Mouse (Mus musculus) bone marrow macrophage, adult 2 months (primary cell): ENCODE measurements around the gene Nfkbie. TPM values are rescaled to one million over a fixed set of nuclear protein-coding genes. Genes with fewer than 3 reads are reported as not detected.

ENCODE experiments used
- H3K27ac ChIP-seq: 2 replicates; pipeline ENCODE4 v1.5.1; 2012; ENCODE audit warnings: low read depth, low read length; ENCODE audit not compliant: insufficient read depth
- H3K4me1 ChIP-seq: 2 replicates; pipeline ENCODE4 v1.6.1; 2012; ENCODE audit warnings: low read length; ENCODE audit not compliant: control insufficient read depth, insufficient read depth
- H3K4me3 ChIP-seq: 2 replicates; pipeline ENCODE4 v1.5.1; 2012; ENCODE audit warnings: mild to moderate bottlenecking, low read length, moderate library complexity; ENCODE audit not compliant: insufficient read depth
- CTCF ChIP-seq: IDR thresholded peaks from 2 replicates; pipeline ENCODE4 v1.5.1; 2012; ENCODE audit warnings: low read depth, mild to moderate bottlenecking, low read length, moderate library complexity
- POLR2A ChIP-seq: IDR thresholded peaks from 2 replicates; pipeline ENCODE4 v1.6.1; 2012; ENCODE audit warnings: mild to moderate bottlenecking, low read depth, low read length, borderline replicate concordance
- polyA plus RNA-seq: library from polyadenylated mRNA; stranded (reverse); fragments of >200 nt; gene quantifications from 2 replicates; pipeline ENCODE4 v1.2.4, GENCODE M21; 2012; ENCODE audit not compliant: missing spikeins, insufficient read depth, insufficient read length

Nfkbie gene
- polyA plus RNA-seq, 1 experiment = 30.8 TPM

DNA sequence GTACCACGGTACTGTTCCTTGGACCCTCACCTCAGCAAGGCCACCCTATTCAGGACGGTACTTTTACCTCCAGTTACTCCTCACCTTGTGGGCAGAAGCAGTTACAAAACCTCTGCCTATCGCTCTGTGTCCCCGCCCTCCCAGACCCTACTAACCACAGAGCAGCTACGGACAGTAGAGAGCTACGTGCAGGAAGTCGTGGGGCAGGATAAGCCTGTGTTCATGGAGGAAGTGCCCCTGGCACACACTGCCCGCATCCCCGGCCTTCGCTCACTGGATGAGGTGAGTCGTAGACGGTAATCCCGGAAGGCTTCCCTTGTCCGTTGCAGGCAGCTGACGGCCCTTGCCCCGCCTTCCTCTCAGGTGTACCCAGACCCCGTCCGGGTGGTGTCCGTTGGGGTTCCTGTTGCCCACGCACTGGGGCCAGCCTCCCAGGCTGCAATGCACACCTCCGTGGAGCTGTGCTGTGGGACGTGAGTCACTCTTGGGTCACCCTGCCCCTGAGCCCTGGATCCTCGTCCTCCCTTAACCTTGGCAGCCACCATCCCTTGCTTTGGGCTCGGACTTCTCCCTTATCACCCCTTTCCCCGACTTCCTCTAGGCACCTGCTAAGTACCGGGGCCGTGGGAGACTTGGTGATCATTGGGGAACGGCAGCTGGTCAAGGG, 37.8 kb upstream of the Nfkbie start:
- TF ChIP-seq CTCF (no peak), POLR2A (no peak)
- no peak overlapping the region for H3K4me3 ChIP-seq
- no peaks in the 10 kb centered on the region for H3K4me1 ChIP-seq
- no peak overlapping the region for H3K27ac ChIP-seq

GRCm38 (mm10) chr17:45518766-45519475, 36.6 kb upstream of the Nfkbie start:
- Histone ChIP-seq H3K4me3 (no peak overlapping the region), H3K27ac (no peak overlapping the region)
- no peak for TF ChIP-seq POLR2A
- no peak for TF ChIP-seq CTCF

GRCm38 (mm10) chr17:45520136-45520535, 35.4 kb upstream of the Nfkbie start:
- TF ChIP-seq POLR2A (no peak), CTCF (no peak)
- H3K27ac ChIP-seq = no peak overlapping the region
- H3K4me3 ChIP-seq = no peak overlapping the region
- no peaks in the 10 kb centered on the region for H3K4me1 ChIP-seq

More at GRCm38 (mm10) chr17:45518766-45519475, 36.6 kb upstream of the Nfkbie start:
- no peaks in the 10 kb centered on the region for H3K4me1 ChIP-seq

DNA sequence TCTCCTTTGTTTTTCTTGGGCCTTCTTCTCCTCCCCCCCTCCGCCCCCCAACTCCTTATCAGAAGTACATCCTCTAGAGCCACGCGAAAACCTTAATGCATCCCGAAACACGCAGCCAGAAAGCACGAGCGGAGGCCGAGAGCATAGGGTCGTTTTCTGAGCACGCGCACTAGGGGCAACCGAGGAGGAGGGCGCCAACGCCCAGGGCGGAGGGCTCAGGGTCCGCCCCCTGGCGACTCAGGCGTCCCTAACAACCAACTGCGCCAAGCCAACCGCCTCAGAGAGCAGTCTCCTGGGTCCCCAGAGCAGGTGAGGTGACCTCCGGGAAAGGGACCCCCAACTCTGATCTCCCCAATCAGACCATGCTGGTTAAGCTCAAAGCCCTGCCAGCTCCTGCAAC, 32.2 kb upstream of the Nfkbie start, which contains the start of gene Tcte1:
Tcte1 (plus strand) TSS at position 172 of the 400 bp plus-strand sequence.
- Histone ChIP-seq H3K4me3 (no peak within 1 kb of the TSS), H3K4me1 (no peaks in the 10 kb centered on the region), H3K27ac (no peak within 1 kb of the TSS)
- TF ChIP-seq CTCF = no peak
- no peak for TF ChIP-seq POLR2A

DNA sequence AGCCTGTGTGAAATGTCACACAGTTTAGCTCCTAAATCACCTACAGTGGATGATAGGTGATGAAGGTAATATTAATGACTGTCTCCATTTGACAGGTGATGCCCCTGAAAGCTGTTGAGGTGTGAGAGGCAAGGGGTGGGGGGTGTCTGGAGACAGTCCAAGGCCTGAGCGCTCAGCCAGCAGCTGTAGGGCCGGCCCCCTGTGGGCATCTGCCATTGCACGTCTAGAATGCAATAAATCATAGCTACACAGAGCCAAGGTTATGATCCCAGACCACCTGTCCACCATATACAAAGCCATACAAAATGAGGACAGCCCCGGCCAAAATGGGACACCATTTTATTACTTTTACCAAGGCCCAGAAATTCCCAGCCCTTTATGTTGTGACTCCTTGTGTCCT, 30.5 kb upstream of the Nfkbie start:
- H3K27ac ChIP-seq = no peak overlapping the region
- TF ChIP-seq CTCF (no peak), POLR2A (no peak)
- H3K4me1 ChIP-seq = no peaks in the 10 kb centered on the region
- H3K4me3 ChIP-seq = no peak overlapping the region

DNA sequence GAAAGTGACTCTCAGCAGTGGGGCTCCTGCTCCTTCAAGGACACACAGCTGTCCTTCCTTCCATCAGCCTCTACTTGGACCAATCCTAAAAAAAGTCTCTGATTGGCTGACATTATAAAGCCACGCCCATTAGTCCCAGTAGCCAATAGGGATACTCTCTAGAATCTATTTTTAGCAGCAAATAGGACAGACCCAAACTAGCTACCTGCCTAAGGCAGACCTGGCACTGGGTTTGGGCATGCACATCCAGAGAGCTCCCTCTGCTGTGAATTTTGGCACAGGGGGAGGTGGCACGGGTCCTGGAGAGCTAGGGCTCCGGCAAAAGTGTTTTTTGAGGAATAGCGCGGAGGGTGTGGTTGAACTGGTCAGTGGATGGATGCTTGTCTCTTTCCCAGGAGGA, 28.9 kb upstream of the Nfkbie start:
- Histone ChIP-seq H3K27ac (no peak overlapping the region), H3K4me3 (no peak overlapping the region), H3K4me1 (no peaks in the 10 kb centered on the region)
- TF ChIP-seq POLR2A = no peak
- no peak for TF ChIP-seq CTCF

GRCm38 (mm10) chr17:45530346-45530782, 25.1 kb upstream of the Nfkbie start:
- TF ChIP-seq CTCF = no peak
- no peak for TF ChIP-seq POLR2A
- Histone ChIP-seq H3K27ac (no peak overlapping the region), H3K4me1 (no peaks in the 10 kb centered on the region), H3K4me3 (no peak overlapping the region)

DNA sequence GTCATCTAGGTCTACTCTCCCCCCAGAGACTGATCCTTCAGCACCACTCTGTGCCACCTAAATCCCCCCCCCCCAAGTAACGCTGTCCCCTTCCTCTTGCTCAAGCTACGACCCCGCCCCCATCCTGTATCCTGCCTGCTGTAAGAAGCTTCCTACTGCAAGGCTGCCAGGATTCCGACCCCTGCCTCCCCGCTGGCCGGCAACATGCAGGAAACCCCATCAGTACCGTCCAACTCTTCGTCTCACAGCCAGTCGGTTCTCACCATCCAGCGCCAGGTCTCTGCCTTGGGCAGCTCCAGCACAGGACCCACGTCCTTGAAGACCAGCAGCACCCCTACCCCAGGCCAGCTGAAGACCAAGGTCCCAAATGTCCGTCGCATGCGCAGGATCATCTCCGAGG, 22.6 kb upstream of the Nfkbie start:
- H3K4me1 ChIP-seq = no peaks in the 10 kb centered on the region
- no peak for TF ChIP-seq CTCF
- TF ChIP-seq POLR2A = no peak
- no peak overlapping the region for H3K4me3 ChIP-seq
- H3K27ac ChIP-seq = no peak overlapping the region

DNA sequence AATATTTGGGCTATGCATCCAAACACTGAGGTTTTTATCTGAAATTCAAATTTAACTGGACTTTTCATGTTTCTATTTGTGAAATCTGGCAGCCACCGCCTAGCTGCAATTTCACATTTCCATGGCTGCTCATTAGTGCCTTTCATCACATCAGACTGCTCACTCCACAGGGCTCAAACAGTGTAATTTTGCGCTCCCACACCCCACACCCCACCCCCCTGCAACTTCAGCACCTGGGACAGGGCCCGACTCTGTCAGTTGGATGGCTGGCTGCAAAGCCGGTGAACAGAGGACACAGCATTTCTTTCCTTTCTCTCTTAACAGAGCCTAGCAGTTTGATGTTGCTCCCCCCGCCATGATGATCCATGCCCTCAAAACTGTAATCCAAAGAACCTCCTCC, 19.2 kb upstream of the Nfkbie start:
- TF ChIP-seq POLR2A (no peak), CTCF (no peak)
- Histone ChIP-seq H3K27ac (no peak overlapping the region), H3K4me1 (no peaks in the 10 kb centered on the region), H3K4me3 (no peak overlapping the region)

GRCm38 (mm10) chr17:45538394-45538793, 17.1 kb upstream of the Nfkbie start:
- TF ChIP-seq POLR2A (no peak), CTCF (no peak)
- H3K4me1 ChIP-seq = no peaks in the 10 kb centered on the region
- H3K27ac ChIP-seq = no peak overlapping the region

More at GRCm38 (mm10) chr17:45538394-45538793, 17.1 kb upstream of the Nfkbie start:
- no peak overlapping the region for H3K4me3 ChIP-seq
